Mouse (Mus musculus) urinary bladder, postnatal 10 days (tissue): ENCODE results near the gene Ints1.

ENCODE experiments used
- DNase-seq: peaks from one replicate; pipeline ENCODE4 v3.0.0; 2022; ENCODE audit warnings: low spot score

Gene Ints1

DNA sequence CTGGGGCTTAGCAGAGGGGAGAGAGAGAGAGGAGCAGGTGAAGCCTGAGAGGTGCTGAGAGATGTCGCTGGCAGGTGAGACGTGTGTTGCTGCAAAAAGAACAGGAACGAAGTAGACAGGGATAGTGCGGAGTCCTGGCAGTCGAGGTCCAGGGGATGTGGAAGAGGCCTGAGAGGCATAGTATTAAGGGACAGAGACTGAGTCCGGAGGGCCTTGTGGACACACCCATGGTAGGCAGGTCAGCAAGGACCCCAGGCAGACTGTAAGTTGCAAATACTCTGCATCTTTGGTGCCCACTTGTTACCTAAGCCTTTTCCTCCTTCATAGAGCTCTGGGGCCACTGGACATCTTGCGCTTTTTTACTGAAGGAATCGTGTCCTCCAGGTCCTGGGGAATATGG lies 25.8 kb upstream of the Ints1 start:
- no peak for DNase-seq

DNA sequence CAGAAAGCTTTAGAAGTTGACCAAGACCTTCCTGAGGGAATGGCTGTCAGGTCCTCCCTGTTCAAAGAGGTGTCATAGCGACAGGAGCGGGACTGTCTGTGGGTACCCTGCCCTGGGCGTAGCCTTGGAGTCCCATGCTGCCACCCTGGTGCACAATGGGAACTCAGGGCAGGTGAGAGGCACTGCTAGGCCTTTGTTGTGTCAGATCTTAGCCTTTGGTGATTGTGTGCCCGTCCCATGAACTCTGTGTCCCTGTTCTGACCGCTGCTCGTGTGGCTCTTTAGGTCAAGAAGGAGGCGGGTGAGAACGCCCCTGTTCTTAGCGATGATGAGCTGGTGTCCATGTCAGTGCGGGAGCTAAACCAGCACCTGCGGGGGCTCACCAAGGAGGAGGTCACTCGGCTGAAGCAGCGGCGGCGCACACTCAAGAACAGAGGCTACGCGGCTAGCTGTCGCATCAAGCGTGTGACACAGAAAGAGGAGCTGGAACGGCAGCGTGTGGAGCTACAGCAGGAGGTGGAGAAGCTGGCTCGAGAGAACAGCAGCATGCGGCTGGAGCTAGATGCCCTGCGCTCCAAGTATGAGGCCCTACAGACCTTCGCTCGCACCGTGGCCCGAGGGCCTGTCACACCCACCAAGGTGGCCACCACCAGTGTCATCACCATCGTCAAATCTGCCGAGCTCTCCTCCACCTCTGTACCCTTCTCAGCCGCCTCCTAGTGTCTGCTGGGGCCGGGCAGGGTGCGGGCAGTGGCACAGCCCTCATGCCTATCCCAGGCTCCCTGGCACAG lies 24.5 kb upstream of the Ints1 start:
- no peak for DNase-seq

DNA sequence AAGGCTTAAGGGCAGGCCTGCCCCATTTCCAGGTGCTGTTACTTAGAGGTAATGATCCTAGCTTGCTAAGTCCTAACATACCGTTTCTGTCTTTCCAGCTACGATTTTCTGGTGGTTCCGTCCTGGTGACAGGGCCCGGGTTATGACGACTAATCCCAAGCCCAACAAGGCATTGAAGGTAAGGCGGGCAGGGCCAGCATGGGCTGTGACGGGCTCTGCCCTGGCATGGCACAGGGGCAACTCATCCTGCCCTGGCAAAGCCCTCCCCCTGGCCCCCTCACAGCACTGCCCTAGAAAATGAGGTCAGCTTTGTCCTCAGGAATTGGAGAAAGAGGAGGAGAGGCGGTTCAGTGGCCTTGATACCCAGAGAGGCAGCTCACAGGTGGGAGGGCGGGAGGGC lies 23.6 kb upstream of the Ints1 start:
- no peak for DNase-seq

DNA sequence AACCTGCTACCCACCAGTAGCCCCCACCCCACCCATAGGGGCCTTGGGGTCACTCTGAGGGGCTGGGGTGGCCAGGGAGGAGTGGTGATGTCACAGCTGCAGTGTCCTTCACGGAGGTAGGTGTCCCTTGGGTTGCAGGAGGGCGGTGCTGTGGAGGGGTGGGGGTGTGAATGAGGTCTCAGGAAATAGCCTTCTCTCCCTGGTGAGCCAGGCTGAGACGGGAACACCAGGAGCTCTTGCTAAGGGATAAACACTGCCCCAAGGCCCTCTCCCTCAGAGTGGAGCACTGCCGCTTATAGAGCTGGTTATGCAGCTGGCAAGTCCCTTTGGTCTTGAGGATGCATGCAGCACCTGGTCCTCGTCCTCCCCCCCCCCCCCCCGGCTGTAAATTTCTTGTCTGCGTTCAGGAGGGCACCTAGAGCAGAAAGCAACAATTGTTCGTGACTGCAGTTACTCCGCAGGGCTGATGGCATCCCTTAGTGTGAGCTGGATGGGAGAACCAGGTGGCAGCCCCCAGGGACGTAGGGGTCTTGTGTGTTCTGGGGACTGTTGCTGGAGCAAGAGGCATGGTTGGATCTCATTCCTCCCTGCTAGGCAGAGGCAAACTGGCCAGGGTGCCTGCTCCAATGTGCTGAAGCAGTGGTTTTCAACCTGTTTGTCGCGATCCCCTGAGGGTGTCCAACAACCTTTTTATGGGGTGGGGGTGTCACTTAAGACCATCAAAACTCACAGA lies 22.9 kb upstream of the Ints1 start:
- no peak for DNase-seq

GRCm38 (mm10) chr5:139797473-139798167 lies 22.1 kb upstream of the Ints1 start:
- DNase-seq = peak; percentile 63

DNA sequence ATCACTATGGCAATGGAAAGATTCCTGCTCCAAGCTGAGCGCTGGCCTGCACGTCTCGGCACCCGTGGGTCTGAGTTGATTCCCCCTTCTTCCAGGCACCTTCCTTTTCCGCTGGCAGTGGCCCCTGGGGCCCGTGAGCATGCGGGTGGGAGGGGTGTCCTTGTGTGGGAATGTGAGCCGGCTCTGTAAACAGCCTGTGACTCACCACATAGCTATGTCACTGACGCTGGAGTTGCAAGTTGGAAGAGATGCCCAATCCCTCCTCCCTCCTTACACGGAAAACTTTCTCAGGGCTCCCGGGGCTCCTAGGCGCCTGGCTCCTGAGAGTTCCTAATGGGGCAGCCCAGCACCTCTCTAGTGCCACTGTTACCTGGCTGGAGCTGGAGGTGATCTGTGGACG lies 21.4 kb upstream of the Ints1 start:
- peak; percentile 68 for DNase-seq

DNA sequence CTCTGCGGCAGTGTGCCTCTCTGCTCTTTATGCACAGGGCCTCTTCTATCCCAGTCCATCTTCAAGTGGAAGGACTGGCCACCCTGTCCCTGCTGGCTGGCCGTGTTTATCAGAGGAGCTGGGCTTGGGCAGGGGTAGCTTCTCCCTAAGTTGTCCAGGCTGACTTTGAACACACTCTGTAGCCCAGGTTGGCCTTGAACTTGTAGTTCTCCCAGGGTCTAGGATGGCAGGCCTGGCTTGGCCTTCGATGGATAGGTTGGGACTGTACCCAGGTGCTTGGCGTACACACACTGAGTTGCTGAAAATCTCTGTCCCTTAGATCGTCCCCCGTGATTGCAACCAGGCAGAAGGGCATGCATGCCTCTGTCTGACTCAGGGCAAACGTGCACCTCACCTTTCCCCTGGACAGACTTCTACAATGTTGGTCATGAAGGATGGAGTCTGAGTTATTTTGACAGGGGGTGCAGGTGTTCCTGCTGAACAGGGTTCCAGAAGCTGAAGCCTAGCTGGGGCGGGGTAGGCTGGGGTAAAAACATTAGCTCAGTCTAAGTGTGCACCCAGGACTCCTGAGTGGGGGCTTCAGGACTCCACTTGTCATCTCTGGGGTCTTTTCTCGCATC lies 20.6 kb upstream of the Ints1 start:
- no peak for DNase-seq

- no peak for DNase-seq
Measured at GRCm38 (mm10) chr5:139794938-139795337, 19.5 kb upstream of the Ints1 start.

DNA sequence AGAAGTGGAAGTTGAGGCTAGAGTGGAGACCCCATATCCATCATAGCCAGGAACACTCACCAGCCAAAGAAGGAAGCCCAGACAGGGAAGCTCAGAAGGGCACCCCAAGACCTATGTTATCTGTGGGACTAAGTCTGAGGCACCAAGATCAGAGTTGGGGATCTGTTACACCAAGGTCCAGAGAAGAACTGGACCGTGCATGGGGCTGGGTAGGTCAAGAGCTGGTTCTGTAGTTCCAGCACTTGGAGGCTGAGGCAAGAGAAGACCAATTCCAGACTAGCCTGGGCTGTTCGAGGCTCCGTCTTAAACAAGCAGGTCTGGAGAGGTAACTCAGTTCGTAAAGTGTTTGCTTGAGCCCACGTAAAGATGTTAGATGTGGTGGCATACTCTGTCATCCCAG lies 18.7 kb upstream of the Ints1 start:
- DNase-seq = no peak

DNA sequence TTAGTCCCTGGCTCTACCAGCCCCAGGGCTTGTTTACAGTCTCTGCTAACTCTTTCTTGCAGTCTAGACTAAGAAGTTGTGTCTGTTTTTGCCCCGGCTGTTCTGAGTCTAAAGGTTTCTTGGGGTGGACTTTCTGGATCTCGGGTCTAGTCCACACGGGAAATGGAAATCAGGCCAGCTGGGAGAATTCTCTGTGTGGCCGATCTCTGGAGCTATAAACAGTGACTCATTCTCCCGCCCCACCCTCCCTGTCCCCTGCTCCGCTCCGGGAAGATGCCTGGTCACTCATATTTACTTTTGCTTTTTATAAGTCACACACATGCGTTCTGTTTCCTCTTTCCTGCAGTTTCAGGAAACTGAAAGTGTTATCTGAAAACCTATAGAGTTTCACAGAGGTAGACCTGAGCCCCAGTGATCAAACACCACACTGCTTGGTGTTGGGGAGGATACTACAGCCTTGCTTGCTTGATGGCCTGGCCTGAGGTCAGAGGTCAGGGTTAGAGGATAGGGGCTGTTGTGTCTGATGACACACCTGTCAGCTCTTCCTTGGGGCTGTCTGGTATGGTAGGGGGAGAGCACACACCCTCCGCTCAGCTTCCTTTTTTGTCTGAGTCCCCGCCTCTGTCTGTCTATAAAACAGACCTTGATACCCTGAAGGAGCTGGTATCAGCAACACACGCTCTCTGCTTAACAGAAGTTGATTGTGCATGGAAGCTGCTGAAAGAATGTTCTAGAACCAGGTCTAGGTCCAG lies 18.0 kb upstream of the Ints1 start:
- DNase-seq = no peak

- no peak for DNase-seq
Measured at GRCm38 (mm10) chr5:139792966-139793337, 17.5 kb upstream of the Ints1 start.

DNA sequence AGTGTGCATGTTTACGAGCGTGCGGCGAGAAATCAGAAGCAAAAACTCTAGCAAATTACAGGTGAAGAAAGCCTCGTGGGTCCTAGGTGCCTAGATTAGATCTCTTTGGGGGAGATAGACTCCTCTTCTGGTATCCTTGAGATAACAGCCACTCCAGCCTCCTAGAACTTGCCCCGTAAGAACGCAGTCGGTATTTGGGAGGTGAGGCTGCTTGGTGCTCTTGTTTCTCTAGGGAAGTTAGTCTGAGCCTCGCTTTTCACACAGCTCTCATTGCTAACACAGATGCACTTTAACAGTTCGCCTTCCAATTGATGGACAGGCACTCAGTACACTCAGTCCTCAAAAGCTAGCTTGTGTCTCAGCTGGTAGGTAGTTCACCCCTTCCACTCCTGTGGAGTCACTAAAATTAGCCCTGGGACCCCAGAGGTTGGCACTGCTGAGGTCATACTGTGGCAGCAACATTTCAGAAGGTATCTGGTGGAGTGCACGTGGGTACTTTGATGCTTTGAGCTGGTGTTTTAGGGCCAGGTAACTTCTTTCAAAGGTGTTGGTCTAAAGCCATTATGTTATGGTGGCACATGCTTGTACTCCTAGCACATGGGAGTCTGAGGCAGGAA lies 16.8 kb upstream of the Ints1 start:
- DNase-seq = no peak

GRCm38 (mm10) chr5:139791227-139792158 lies 16.0 kb upstream of the Ints1 start, which contains the start of gene Mafk:
TSS of gene Mafk (plus strand) at chr5:139791513.
- peak; percentile 97 for DNase-seq

- no peak for DNase-seq
Measured at GRCm38 (mm10) chr5:139789466-139789865, 14.0 kb upstream of the Ints1 start.

DNA sequence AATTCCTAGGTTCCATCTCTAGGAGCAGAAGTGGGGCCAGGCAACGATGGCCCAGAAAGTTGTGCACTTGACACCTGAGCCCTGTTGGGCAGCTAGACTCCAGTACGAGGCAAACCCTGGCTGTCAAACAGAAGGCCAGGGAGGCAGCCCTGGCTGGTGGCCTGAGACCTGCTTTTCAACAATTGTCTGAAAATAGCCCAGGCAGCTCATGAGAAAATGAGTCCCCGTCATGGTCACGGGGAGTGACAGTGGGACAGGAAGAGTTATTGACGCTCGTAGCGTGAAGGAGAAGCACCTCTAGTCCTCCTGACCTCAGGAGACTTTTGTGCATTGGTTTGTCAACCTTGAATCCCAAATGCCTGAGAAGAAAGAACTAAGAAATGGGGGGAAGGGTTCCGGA lies 5.9 kb upstream of the Ints1 start:
- no peak for DNase-seq

DNA sequence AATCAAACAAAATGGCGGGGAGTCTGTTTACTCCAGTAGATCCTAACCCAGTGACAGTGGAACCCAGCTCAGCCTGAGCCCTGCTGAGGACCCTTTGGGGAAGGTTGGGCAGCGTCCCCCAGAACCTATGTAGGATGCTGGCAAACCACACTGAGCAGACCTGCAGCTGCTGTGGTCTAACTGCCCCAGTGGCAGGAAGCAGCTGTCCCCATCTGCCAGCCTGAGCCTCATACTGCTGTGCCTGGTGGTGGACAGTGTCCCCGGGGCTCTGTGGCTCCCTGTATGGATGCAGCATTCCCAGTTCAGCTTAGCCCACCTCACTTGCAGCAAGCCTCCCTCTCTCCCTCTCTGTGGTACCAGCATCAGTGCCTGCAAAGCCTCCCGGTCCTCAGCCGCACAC lies 1.5 kb upstream of the Ints1 start:
- no peak for DNase-seq

- no peak for DNase-seq
Measured at GRCm38 (mm10) chr5:139768216-139768615, 7.3 kb downstream of the Ints1 start.

DNA sequence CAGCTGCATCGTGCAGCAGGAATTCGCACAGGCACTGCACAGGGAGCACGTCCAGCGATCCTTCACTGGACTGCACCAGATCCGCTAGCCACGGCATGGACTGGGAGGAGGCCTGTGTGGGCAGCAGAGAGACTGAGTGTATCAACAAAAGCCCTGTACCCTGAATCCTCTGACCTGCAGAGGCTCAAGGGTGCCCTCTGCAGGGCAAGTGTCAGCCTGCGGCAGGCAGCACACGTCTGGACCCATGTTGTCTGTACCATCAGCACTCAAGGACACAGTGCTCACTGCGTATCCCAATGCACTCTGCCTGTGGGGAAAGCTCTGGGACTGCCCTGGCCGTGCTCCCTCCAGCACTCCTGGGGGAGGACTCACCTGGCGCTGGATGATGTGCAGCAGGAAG lies 11.2 kb downstream of the Ints1 start:
- no peak for DNase-seq

DNA sequence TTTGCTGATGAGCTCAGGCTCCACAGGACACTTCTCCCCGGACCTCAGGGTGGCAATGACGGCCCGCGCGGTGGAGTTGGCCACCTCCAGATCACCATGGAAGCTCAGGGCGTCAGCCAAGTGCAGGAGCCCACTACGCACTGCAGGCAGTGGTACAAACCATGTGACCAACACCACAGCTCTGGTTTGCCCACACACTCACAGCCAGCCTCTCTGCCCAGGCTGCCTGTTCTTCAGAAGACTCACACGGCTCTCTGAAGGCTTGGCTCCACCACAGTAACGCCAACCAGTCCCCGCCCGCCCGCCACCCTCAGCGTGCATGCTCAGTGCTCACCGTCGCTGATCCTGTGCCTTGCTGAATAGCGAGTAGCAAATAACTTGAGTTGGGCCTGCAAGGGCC lies 17.4 kb downstream of the Ints1 start:
- DNase-seq = no peak

DNA sequence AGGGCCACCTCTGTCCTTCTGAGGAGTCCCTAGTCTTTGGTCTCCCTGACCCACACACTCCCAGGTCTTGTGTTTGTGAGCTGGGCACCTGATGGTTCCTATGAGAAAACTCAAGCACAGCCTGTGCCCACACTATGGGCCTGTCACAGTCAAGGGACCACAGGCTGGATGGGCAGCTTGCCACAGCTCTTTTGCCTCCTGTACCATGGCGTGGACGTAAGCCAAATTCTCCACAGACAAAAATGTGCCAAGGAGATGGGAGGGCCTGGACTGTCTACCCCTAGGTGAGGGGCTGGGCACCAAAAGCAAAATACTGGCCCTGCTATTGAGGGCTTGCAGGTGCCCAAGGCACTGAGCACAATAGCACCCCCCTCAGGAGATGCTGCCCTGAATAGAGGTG lies 18.9 kb downstream of the Ints1 start:
- DNase-seq = no peak
